Mouse (Mus musculus) heart, postnatal 36 days (tissue): ENCODE results near the gene Zfp579. TPM values are rescaled to one million over a fixed set of nuclear protein-coding genes. Genes with fewer than 3 reads are reported as not detected.
"Not testable (repeated sequence)": the region's sequence is repeated elsewhere in the genome, so short reads cannot be mapped to it uniquely, and the experiment has no call there.

ENCODE experiments used
- DNase-seq, 2 experiments: peaks; one replicate each; pipeline ENCODE4 v3.0.0; 2021 to 2022
- intact Hi-C: fragments of 180-260 bp; cut with DNase I; formaldehyde crosslinking; loops from one replicate; pipeline ENCODE4 v1.15.1; 2025
- total RNA-seq, 2 experiments: library from RNA; stranded (reverse); gene quantifications; 2 replicates each; pipeline ENCODE4 v1.2.3; 2021

The Zfp579 gene
- total RNA-seq, 2 experiments from 2014 or later = 14.2 to 16.4 TPM

- intact Hi-C loops = loop anchor here (2.0 to 10.0 kb wide), 3 partner anchors 44 to 362 kb away; partner anchors contain the start of genes Ppp6r1 and Ube2s
Observed at GRCm38 (mm10) chr7:5016920-5017319, 21.0 kb upstream of the Zfp579 start.

GRCm38 (mm10) chr7:5016057-5016456, 20.1 kb upstream of the Zfp579 start:
- intact Hi-C loops = loop anchor here (2.0 to 10.0 kb wide), 3 partner anchors 45 to 361 kb away; partner anchors contain the start of genes Ppp6r1 and Ube2s
- DNase-seq = no peak

More at GRCm38 (mm10) chr7:5016920-5017319, 21.0 kb upstream of the Zfp579 start:
- DNase-seq = no peak

- DNase-seq = peak; percentile 89 to 96
- intact Hi-C loops = loop anchor here (2.0 to 10.0 kb wide), 4 partner anchors 45 to 361 kb away; partner anchors contain the start of genes Ppp6r1 and Ube2s
Observed at GRCm38 (mm10) chr7:5015118-5016001, 19.4 kb upstream of the Zfp579 start, which contains the start of gene Gm44973. TSS of gene Gm44973 (plus strand) at chr7:5015496.

GRCm38 (mm10) chr7:5014251-5015117, 18.5 kb upstream of the Zfp579 start, which contains the start of the genes Zfp524 and Fiz1:
TSS of gene Zfp524 (plus strand) at chr7:5014415.
TSS of gene Fiz1 (minus strand) at chr7:5014697.
- intact Hi-C loops = loop anchor here (2.0 to 10.0 kb wide), 3 partner anchors 72 to 360 kb away; partner anchors contain the start of genes Ppp6r1 and Ube2s
- DNase-seq = peak; percentile 98 to 99

GRCm38 (mm10) chr7:5012681-5013513, 16.9 kb upstream of the Zfp579 start:
- DNase-seq = no peak
- intact Hi-C loops = loop anchor here (10.0 kb wide), 2 partner anchors 198 to 358 kb away; partner anchors contain the start of genes Ppp6r1 and Ube2s

GRCm38 (mm10) chr7:5008229-5008628, 12.3 kb upstream of the Zfp579 start:
- intact Hi-C loops = no loop called here
- no peak for DNase-seq

GRCm38 (mm10) chr7:5002876-5003275, 6.9 kb upstream of the Zfp579 start:
- DNase-seq, intact Hi-C loops: not testable (repeated sequence)

- intact Hi-C loops = no loop called here
Observed at GRCm38 (mm10) chr7:4999876-5000275, 3.9 kb upstream of the Zfp579 start.

GRCm38 (mm10) chr7:4996934-4997333, 976 bp upstream of the Zfp579 start:
- intact Hi-C loops = loop anchor here (2.0 kb wide), 1 partner anchor 54 kb away; the partner anchor contains the start of gene Zfp580

More at GRCm38 (mm10) chr7:4999876-5000275, 3.9 kb upstream of the Zfp579 start:
- DNase-seq = no peak

GRCm38 (mm10) chr7:4995268-4996002, 523 bp downstream of the Zfp579 start:
- intact Hi-C loops = loop anchor here (2.0 kb wide), 1 partner anchor 55 kb away; the partner anchor contains the start of gene Zfp580
- no peak for DNase-seq

More at GRCm38 (mm10) chr7:4996934-4997333, 976 bp upstream of the Zfp579 start:
- no peak for DNase-seq

- DNase-seq = no peak
- intact Hi-C loops = no loop called here
Observed at GRCm38 (mm10) chr7:4993999-4994788, 1.8 kb downstream of the Zfp579 start.

GRCm38 (mm10) chr7:4993347-4993998, 2.5 kb downstream of the Zfp579 start:
- DNase-seq = no peak
- intact Hi-C loops = no loop called here

- intact Hi-C loops = no loop called here
- DNase-seq = no peak
Observed at GRCm38 (mm10) chr7:4988250-4988649, 7.7 kb downstream of the Zfp579 start.

- intact Hi-C loops = no loop called here
Observed at GRCm38 (mm10) chr7:4976832-4977231, 19.1 kb downstream of the Zfp579 start.

GRCm38 (mm10) chr7:4975455-4975854, 20.5 kb downstream of the Zfp579 start:
- intact Hi-C loops = no loop called here
- no peak for DNase-seq

More at GRCm38 (mm10) chr7:4976832-4977231, 19.1 kb downstream of the Zfp579 start:
- no peak for DNase-seq

GRCm38 (mm10) chr7:4972321-4973047, 23.5 kb downstream of the Zfp579 start:
- DNase-seq = peak; percentile 67 to 73
- intact Hi-C loops = no loop called here

- intact Hi-C loops = no loop called here
- DNase-seq = peak; percentile 41 to 45
Observed at GRCm38 (mm10) chr7:4971710-4972109, 24.2 kb downstream of the Zfp579 start.
